ENCODE assay signal across 23 mouse cellular contexts in genomic region chr12:16220561-16220960, GRCm38 (mm10).
"Had no signal": no experiment of that assay in that cellular context is flagged by ENCODE, and none has a peak within 500 bp of the region (broad histone marks: within the 10 kb centered on the region; RNA-seq: fewer than 3 reads in every experiment).

No protein-coding gene starts in this region.

- H3K36me3 ChIP-seq: limb, embryonic 10.5 days; limb, embryonic 13.5 days; liver, embryonic 12.5 days; liver, embryonic 15.5 days; lung, embryonic 15.5 days; midbrain, embryonic 10.5 days; midbrain, embryonic 13.5 days; neural tube, embryonic 13.5 days; stomach, embryonic 15.5 days had no signal

- H3K4me1 ChIP-seq: limb, embryonic 10.5 days; limb, embryonic 13.5 days; liver, embryonic 12.5 days; liver, embryonic 15.5 days; lung, embryonic 15.5 days; midbrain, embryonic 10.5 days; neural tube, embryonic 13.5 days; stomach, embryonic 15.5 days had no signal

- ATAC-seq: intestine, embryonic 16.5 days; liver, embryonic 12.5 days; midbrain, embryonic 13.5 days; midbrain, embryonic 16.5 days had no signal

- H3K27me3 ChIP-seq: limb, embryonic 13.5 days; liver, embryonic 12.5 days; liver, embryonic 15.5 days; lung, embryonic 15.5 days; megakaryocyte, embryonic 14.5 days; midbrain, embryonic 13.5 days; neural tube, embryonic 13.5 days; stomach, embryonic 15.5 days had no signal

- DNase-seq: layer of hippocampus, adult 9-11 months; liver; lung, adult 18-20 months; lung, postnatal 10 days; lung, postnatal 36 days; retina, postnatal 1 day; right cerebral cortex, postnatal 25 days; spleen, adult 18-20 months; thymus, postnatal 25 days had no signal

- H3K4me2 ChIP-seq: limb, embryonic 13.5 days; liver, embryonic 12.5 days; liver, embryonic 15.5 days; lung, embryonic 15.5 days; midbrain, embryonic 13.5 days; neural tube, embryonic 13.5 days; stomach, embryonic 15.5 days had no signal

- H3K27ac ChIP-seq: layer of hippocampus, adult 2 months; limb, embryonic 10.5 days; limb, embryonic 13.5 days; liver, embryonic 12.5 days; liver, embryonic 15.5 days; lung, embryonic 15.5 days; midbrain, embryonic 10.5 days; midbrain, embryonic 13.5 days; neural tube, embryonic 13.5 days; stomach, embryonic 15.5 days had no signal

- H3K4me3 ChIP-seq: layer of hippocampus, adult 2 months; limb, embryonic 10.5 days; limb, embryonic 13.5 days; liver, embryonic 12.5 days; liver, embryonic 15.5 days; lung, embryonic 15.5 days; megakaryocyte, embryonic 14.5 days; midbrain, embryonic 10.5 days; midbrain, embryonic 13.5 days; myocyte; neural tube, embryonic 13.5 days; stomach, embryonic 15.5 days had no signal

- H3K9ac ChIP-seq: limb, embryonic 13.5 days; liver, embryonic 12.5 days; liver, embryonic 15.5 days; lung, embryonic 15.5 days; midbrain, embryonic 13.5 days; neural tube, embryonic 13.5 days; stomach, embryonic 15.5 days had no signal

- H3K9me3 ChIP-seq: limb, embryonic 10.5 days; limb, embryonic 13.5 days; liver, embryonic 12.5 days; liver, embryonic 15.5 days; lung, embryonic 15.5 days; megakaryocyte, embryonic 14.5 days; midbrain, embryonic 10.5 days; midbrain, embryonic 13.5 days; neural tube, embryonic 13.5 days; stomach, embryonic 15.5 days had no signal
